Mouse (Mus musculus): ENCODE measurements at regions not wholly inside any gene's neighbourhood (a gene's known extent, or its start where the extent isn't known, plus 50 kb on each side); places are given as distances from the start of the nearest gene placed in this dataset.

- DNase-seq (ENCODE audit: low read depth, low spot score), result no peak
Measured at GRCm38 (mm10) chr4:87718166-87718805, 314.9 kb downstream of the Mllt3 start.

DNA sequence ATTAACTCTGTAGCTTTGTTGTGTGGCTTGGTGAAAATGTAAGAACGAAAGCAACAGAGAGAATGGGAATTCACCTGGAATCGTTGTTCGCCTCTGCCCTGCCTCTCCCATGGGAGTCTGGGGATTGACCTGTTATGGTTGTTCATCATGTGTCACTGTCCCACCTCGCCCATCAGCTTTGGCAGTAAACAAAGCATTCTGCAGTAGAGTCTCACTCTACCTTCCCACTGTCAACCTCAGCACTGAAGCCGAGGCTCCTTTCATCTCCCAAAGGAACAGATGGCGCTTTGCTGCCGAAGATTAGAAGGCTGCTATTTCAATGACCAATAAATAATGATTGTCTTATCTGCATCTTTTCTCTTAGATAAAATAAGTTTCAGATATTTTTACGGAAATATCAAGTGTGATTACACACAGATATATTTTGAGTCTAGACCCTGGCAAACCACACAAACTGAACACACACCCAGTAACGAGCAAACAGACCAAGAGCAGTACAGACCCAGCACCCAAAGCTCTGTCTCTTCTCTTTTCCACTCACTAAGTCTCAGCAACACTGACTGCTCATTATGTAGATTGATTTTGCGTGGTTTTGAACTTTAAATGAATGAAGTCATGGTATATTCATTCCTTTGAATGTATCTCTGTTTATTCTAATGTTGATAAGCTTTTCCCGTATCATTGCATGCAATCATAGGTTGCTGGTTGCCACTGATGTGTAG, 317.8 kb downstream of the Mllt3 start:
- DNase-seq (ENCODE audit: low read depth, low spot score), result no peak

- no peak for DNase-seq (ENCODE audit: low read depth, low spot score)
Measured at GRCm38 (mm10) chr4:87712691-87713090, 320.5 kb downstream of the Mllt3 start.

GRCm38 (mm10) chr4:87712286-87712685, 320.9 kb downstream of the Mllt3 start:
- DNase-seq (ENCODE audit: low read depth, low spot score), result no peak

GRCm38 (mm10) chr4:87711185-87711827, 321.9 kb downstream of the Mllt3 start:
- DNase-seq (ENCODE audit: low read depth, low spot score), result no peak

GRCm38 (mm10) chr4:87708981-87709645, 324.1 kb downstream of the Mllt3 start:
- no peak for DNase-seq (ENCODE audit: low read depth, low spot score)

DNA sequence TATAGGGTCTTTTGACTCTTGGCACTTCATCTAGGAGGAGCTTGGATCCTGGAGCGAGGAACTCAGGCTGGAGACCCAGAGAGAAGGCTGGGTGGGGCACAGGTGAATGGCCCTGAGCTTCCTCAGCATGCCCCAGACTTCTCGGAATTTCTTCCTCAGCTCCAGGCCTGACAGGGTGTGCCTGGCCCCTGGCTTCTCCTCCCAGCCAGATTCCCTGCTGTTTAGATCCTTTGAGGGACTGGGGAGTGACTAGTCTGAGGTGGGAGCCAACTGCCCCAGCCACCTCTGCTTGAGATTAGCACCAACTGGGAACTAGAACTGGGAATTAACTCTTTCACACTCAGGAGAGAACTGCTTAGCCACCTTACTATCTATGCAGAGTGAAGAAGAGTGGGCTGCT, 325.8 kb downstream of the Mllt3 start:
- no peak for DNase-seq (ENCODE audit: low read depth, low spot score)

- DNase-seq (ENCODE audit: low read depth, low spot score), result no peak
Measured at GRCm38 (mm10) chr4:87702834-87703233, 330.3 kb downstream of the Mllt3 start.

GRCm38 (mm10) chr4:87702290-87702689, 330.9 kb downstream of the Mllt3 start:
- no peak for DNase-seq (ENCODE audit: low read depth, low spot score)

- no peak for DNase-seq (ENCODE audit: low read depth, low spot score)
Measured at GRCm38 (mm10) chr4:87701024-87701423, 332.1 kb downstream of the Mllt3 start.

- no peak for DNase-seq (ENCODE audit: low read depth, low spot score)
Measured at GRCm38 (mm10) chr4:87700508-87700907, 332.7 kb downstream of the Mllt3 start.

DNA sequence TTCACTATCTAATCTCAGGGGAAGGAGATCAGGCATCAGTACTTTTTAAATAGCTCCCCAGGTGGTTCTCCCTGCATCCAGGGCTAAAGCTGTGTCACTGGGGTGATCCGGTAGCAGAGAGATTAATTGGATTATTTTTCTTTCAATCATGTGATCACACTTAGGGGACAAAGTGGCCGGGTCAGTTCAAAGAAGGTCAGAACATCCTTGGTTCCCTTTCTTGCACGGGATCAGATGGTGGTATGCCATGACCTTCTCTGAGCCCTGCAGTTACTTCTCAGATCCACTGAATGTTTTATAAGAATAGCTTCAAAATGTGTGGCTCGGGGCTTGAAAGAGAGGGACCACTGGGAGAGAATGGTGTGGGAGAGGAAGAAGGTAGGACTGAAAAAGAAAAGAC, 333.6 kb downstream of the Mllt3 start:
- DNase-seq (ENCODE audit: low read depth, low spot score), result no peak

GRCm38 (mm10) chr4:87698750-87699149, 334.4 kb downstream of the Mllt3 start:
- DNase-seq (ENCODE audit: low read depth, low spot score), result no peak

GRCm38 (mm10) chr4:87696921-87697320, 336.2 kb downstream of the Mllt3 start:
- no peak for DNase-seq (ENCODE audit: low read depth, low spot score)

- DNase-seq (ENCODE audit: low read depth, low spot score), result no peak
Measured at GRCm38 (mm10) chr4:87695811-87696210, 337.4 kb downstream of the Mllt3 start.

- no peak for DNase-seq (ENCODE audit: low read depth, low spot score)
Measured at GRCm38 (mm10) chr4:87692741-87693140, 340.4 kb downstream of the Mllt3 start.

- DNase-seq (ENCODE audit: low read depth, low spot score), result no peak
Measured at GRCm38 (mm10) chr4:87684952-87685351, 348.2 kb downstream of the Mllt3 start.

DNA sequence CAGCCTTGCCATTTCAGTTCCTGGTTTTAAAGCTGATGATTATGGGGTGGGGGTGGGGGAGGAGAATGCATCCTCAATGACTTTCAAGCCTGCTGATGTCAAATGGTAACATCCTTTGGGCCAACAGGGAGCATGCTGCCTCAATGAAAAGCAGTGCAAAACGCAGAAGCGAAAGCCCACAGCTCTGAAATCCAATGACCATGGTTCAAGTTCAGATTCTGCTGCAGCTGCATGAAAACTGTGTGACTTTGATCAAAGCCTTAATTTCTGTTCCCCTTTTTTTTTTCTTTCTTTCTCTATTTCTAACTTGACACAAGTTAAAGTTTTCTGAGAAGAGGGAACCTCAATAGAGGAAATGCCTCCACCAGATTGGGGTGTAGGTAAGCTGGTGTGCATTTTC, 350.4 kb downstream of the Mllt3 start:
- DNase-seq (ENCODE audit: low read depth, low spot score), result no peak

GRCm38 (mm10) chr4:87671101-87671500, 362.1 kb downstream of the Mllt3 start:
- no peak for DNase-seq (ENCODE audit: low read depth, low spot score)

DNA sequence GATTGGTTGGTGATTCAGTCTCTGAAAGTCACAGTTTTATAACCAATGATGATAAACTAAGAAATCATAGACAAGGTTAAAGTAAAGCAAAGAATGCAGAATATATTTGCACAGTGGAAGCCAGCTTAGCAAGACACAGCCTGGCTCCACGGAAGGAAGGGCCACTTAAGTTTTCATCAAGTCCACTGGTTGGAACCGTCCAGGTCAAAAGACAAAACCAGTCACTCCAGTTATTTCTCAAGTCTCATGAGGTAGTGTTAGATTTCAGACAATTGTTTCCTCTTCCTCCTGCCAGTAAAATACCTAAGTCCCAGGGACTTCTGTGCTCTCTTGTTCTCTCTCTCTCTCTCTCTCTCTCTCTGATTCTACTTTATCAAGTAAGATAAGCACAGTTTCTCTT, 363.0 kb downstream of the Mllt3 start:
- no peak for DNase-seq (ENCODE audit: low read depth, low spot score)

DNA sequence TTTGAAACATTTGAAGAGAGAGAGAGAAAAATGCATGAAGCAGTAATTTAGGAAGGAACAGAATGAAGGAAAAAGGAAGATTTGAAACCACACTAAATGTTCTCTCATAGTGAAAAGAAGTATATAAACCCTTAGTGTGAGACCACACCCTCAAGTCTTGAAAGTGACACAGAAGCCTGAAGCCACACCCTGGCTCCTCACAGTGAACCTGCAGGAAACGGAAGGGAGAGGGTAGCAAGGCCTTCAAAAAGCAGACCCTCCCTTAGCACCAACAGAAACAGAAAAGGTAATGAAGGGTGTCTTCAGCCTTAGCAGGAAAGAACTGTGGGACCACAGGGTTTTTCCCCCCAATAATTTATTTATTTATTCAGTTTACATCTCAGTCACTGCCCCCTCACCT, 363.7 kb downstream of the Mllt3 start:
- no peak for DNase-seq (ENCODE audit: low read depth, low spot score)

DNA sequence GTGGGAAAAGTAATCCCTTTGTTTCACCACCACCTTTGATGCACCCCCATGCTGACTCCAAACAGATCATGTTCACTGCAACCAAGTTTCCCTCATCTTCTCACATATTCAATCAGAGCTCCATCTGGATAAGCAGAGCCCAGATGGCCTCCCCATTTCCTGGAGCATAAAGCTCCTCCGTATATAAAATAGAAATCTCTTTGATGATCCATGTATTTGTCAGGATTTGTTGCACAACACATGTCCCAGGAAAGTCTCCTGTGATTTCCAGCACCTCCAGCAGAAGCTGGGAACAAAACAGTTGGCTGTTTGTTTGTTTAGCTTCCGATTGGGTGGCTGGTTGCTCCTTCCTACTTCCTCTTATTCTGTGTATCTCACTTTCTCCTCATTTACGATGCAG, 364.9 kb downstream of the Mllt3 start:
- DNase-seq (ENCODE audit: low read depth, low spot score), result no peak

All from retina, postnatal 7 days (tissue).